Mouse (Mus musculus) CH12.LX (cell line): ENCODE measurements at regions not wholly inside any gene's neighbourhood (a gene's known extent, or its start where the extent isn't known, plus 50 kb on each side); places are given as distances from the start of the nearest gene placed in this dataset.

ENCODE experiments used
- CTCF ChIP-seq, 2 experiments: IDR thresholded peaks in 1 of 2; conservative IDR thresholded peaks in 1 of 2; 2 replicates each; pipeline ENCODE4 v1.5.1; 2011 to 2012; ENCODE audit warnings: low read depth in 2 of 2, low read length in 2 of 2, improper control_type of control experiment in 1 of 2, inconsistent platforms in 1 of 2, mild to moderate bottlenecking in 1 of 2, moderate library complexity in 1 of 2
- ETS1 ChIP-seq: conservative IDR thresholded peaks from 2 replicates; pipeline ENCODE4 v1.6.1; 2012; ENCODE audit warnings: low read depth, mild to moderate bottlenecking, inconsistent platforms, low read length, improper control_type of control experiment, moderate library complexity
- POLR2A ChIP-seq: IDR thresholded peaks from 2 replicates; pipeline ENCODE4 v1.6.1; 2011; ENCODE audit warnings: low read depth, mild to moderate bottlenecking, improper control_type of control experiment, low read length
- USF1 ChIP-seq: IDR thresholded peaks from 2 replicates; pipeline ENCODE4 v1.6.1; 2014; ENCODE audit warnings: low read depth, mild to moderate bottlenecking, inconsistent platforms, low read length, improper control_type of control experiment
- USF2 ChIP-seq: conservative IDR thresholded peaks from 2 replicates; pipeline ENCODE4 v1.6.1; 2011; ENCODE audit warnings: low read depth, low read length, improper control_type of control experiment
- ZC3H11A ChIP-seq: IDR thresholded peaks from 2 replicates; pipeline ENCODE4 v1.6.1; 2012; ENCODE audit warnings: low read depth, mild to moderate bottlenecking, inconsistent platforms, low read length, improper control_type of control experiment
- ZKSCAN1 ChIP-seq: IDR thresholded peaks from 2 replicates; pipeline ENCODE4 v1.6.1; 2012; ENCODE audit warnings: low read depth, inconsistent platforms, low read length, improper control_type of control experiment, borderline replicate concordance
- ZNF384 ChIP-seq: IDR thresholded peaks from 2 replicates; pipeline ENCODE4 v1.6.1; 2012; ENCODE audit warnings: low read depth, low read length, improper control_type of control experiment, inconsistent platforms

- TF ChIP-seq CTCF (conservative IDR thresholded peaks at IDR 0.05 in 1 of 2, IDR thresholded peaks at IDR 0.05 in 1 of 2; ENCODE audit: low read depth in 2 of 2, low read length in 2 of 2) (no peak), POLR2A (no peak), USF2 (no peak), ZNF384 (no peak), ETS1 (no peak), ZKSCAN1 (no peak), USF1 (no peak), ZC3H11A (no peak)
These were observed 436.4 kb downstream of the Fut8 start for GRCm38 (mm10) chr12:77674352-77674751.
